Mouse (Mus musculus) cerebellum, adult 2 months (tissue): ENCODE results near the gene Hat1.

ENCODE experiments used
- CTCF ChIP-seq: fragments of 200-500 bp; IDR thresholded peaks from 2 replicates; pipeline ENCODE4 v1.5.1; 2011; ENCODE audit warnings: low read depth, mild to moderate bottlenecking, control low read depth, low read length, moderate library complexity, borderline replicate concordance; ENCODE audit not compliant: insufficient read depth
- POLR2A ChIP-seq: fragments of 200-500 bp; IDR thresholded peaks from 2 replicates; pipeline ENCODE4 v1.6.1; 2011; ENCODE audit warnings: low read length, control low read depth, borderline replicate concordance; ENCODE audit not compliant: insufficient read depth

DNA sequence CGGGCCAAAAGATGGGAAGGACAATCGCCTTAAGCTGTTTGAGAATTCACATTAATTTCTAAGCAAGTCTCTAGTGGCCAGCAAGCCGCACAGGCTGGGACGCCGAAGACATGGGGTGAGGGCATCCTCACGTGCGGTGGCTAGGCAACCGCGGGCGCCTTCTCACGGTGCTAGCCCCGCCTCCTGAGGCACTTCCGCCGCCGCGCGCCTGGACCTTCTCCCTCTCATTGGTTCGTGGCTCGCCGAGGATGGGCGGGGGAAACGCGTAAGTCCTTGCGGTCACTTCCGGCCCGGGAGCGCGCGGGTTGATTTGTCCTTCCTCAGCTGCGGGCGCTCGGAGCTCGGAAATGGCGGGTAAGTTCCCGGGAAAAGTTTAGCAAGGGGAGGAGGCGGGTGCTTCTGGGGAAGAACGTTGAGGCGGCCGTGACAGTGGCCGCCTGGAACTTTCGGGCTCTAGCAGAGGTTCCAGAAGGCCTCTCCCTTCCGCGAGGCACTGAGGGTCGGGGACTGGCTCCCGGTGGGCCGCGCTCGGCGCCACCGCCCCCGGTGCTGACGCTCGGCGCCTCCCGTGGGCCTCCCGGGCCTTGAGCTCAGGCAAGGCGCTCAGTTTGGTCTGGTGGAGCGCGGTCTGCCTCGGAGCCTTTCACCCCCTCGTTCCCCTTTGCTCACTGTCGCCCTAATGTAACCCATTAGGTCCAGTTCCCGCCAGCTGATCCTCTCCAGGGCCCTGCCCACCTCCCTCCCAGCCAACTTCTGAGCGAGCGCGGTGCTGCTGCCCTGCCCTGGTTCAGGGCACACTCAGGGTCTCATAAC, at the start of gene Hat1:
- TF ChIP-seq POLR2A: peak; percentile 44; the same call in 1 of the 2 replicates
- TF ChIP-seq CTCF: no peak
